Mouse (Mus musculus): Measurements from ENCODE around the gene Pih1d1.

DNA sequence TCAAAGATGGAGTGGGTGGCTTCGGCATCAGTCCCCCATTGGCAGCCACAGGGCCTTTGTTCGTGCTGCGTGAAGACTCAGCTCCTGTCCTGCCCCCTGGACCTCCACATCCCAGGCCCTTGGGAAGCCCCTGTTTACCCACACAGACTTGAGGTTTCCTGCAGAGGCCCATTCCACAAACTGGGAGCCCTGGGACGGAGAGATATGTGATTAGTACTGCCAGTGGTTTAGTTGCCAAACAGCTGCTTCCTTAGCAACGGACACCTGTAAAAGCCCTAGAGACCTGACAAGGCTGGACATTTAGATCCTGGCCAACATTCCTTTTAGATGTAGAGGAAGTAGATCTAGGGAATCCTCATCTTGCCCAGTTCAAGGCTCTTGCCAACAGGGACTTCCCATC lies 12.2 kb upstream of the Pih1d1 start:
- TF ChIP-seq CTCF (conservative IDR thresholded peaks at IDR 0.05 in 1 of 2, IDR thresholded peaks at IDR 0.05 in 1 of 2; ENCODE audit: low read depth in 2 of 2, low read length in 2 of 2) (no peak), POLR2A (IDR thresholded peaks at IDR 0.05; ENCODE audit: low read depth, low read length) (no peak), GABPA (IDR thresholded peaks at IDR 0.05; ENCODE audit: insufficient replicate concordance, low read depth, low read length) (no peak)
